Mouse (Mus musculus) kidney, adult 2 months (tissue): ENCODE measurements at regions not wholly inside any gene's neighbourhood (a gene's known extent, or its start where the extent isn't known, plus 50 kb on each side); places are given as distances from the start of the nearest gene placed in this dataset.

ENCODE experiments used
- DNase-seq: peaks from one replicate; pipeline ENCODE4 v3.0.0; 2021
- H3K27ac ChIP-seq: fragments of 200-500 bp; 2 replicates; pipeline ENCODE4 v1.5.1; 2012; ENCODE audit warnings: low read depth, low read length, control low read depth, inconsistent platforms; ENCODE audit not compliant: insufficient read depth
- H3K27me3 ChIP-seq: fragments of 200-500 bp; replicated peaks from 2 replicates; pipeline ENCODE4 v1.6.1; 2012; ENCODE audit warnings: mild to moderate bottlenecking, moderate library complexity, low read length, inconsistent platforms; ENCODE audit not compliant: control insufficient read depth, insufficient read depth
- H3K36me3 ChIP-seq: fragments of 200-500 bp; 2 replicates; pipeline ENCODE4 v1.6.1; 2012; ENCODE audit warnings: mild to moderate bottlenecking, moderate library complexity, low read length, inconsistent platforms; ENCODE audit not compliant: control insufficient read depth, insufficient read depth
- H3K4me1 ChIP-seq: fragments of 200-500 bp; 2 replicates; pipeline ENCODE4 v1.6.1; 2011; ENCODE audit warnings: low read length; ENCODE audit not compliant: control insufficient read depth, insufficient read depth
- H3K4me3 ChIP-seq: fragments of 200-500 bp; 2 replicates; pipeline ENCODE4 v1.5.1; 2011; ENCODE audit warnings: mild to moderate bottlenecking, low read depth, low read length, control low read depth; ENCODE audit not compliant: insufficient read depth
- CTCF ChIP-seq: fragments of 200-500 bp; conservative IDR thresholded peaks from 2 replicates; pipeline ENCODE4 v1.5.1; 2011; ENCODE audit warnings: low read depth, mild to moderate bottlenecking, control low read depth, low read length, moderate library complexity, mixed read lengths; ENCODE audit not compliant: insufficient read depth, insufficient read length
- POLR2A ChIP-seq: fragments of 200-500 bp; IDR thresholded peaks from one replicate; pipeline ENCODE4 v1.6.1; 2011; ENCODE audit warnings: low read depth, low read length, control low read depth
- WGBS: fragments of 180-500 bp; shearing (Covaris S2); methylation state at CpG from one replicate; pipeline ENCODE4 v1.1.7; 2018; 5-methylcytosine and 5-hydroxymethylcytosine counted together

DNA sequence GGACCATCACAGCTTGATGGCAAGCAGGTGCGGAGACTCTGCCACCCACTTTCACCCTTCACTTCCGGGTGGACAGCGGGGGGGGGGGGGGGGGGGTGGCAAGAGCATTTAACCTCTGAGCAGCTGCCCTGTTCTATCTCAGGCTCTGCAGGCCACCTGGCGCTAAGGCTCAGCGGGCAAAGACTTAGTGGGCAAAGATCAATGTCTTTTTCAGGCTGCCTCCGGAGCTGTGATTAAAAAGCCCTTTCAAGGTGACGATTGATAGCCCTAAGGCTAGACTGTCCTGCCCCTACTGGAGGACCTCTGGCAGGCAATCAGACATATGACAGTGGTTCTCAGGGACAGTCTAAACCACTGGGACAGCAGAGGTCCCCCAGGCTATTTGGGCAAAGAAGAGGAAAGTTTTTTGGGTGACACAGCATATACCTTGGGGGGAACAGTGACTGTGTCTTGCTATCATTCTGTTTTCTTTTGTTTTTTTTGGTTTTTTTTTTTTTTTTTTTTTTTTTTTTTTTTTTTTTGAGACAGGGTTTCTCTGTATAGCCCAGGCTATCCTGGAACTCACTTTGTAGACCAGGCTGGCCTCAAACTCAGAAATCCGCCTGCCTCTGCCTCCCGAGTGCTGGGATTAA is 54.1 kb upstream of the Sec14l1 start:
- H3K27me3 ChIP-seq = no peaks in the 10 kb centered on the region
- H3K4me3 ChIP-seq = no peak overlapping the region
- WGBS = 31% methylated on average over 9 of the region's 9 CpGs
- DNase-seq = no peak
- H3K4me1 ChIP-seq = no peaks in the 10 kb centered on the region
- H3K36me3 ChIP-seq = no peaks in the 10 kb centered on the region
- H3K27ac ChIP-seq = no peak overlapping the region
- TF ChIP-seq POLR2A (no peak), CTCF (no peak)

DNA sequence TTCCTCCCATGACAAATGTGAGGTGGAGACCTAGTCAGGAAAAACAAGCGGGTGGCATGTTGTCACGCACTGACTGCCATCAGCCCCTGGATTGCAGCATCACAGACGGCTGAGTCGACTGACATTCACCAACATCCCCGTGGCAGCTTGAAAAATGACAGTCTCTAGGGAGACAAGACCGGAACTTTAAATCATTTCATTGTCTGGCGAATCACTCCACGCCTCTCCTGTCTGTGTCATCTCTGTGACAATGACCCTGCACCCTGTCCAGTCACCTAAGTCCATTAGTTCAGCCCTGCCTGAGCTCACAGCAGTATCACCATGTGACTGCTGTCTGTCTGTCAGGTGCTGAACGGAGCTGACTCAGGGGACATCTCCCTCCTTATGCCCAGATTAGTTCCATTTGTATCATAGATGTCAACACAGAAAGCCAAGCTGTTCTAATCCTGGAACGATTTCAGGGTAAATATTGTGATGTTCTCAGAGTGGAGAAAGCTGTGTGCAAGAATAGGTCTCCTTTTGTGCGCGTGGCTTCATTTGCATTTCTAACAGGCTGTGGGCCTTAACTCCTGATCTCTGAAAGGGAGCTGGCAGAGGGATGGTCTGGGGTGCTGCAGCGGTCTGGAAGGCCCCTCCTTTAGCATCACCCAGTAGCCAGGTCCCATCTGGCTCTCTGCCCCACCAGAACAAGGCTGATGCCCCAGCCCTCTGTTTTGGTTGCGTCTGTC is 52.0 kb upstream of the Sec14l1 start:
- Histone ChIP-seq H3K36me3 (no peaks in the 10 kb centered on the region), H3K27me3 (no peaks in the 10 kb centered on the region), H3K4me1 (no peaks in the 10 kb centered on the region), H3K27ac (no peak overlapping the region), H3K4me3 (no peak overlapping the region)
- WGBS = 45% methylated on average over 14 of the region's 14 CpGs
- TF ChIP-seq CTCF (no peak), POLR2A (no peak)
- DNase-seq = peak; percentile 27
